Mouse (Mus musculus) stomach, postnatal 0 days (tissue): ENCODE results near the gene Gramd1b.

Experiments
- CTCF ChIP-seq: IDR thresholded peaks from 2 replicates; pipeline ENCODE4 v1.5.1; 2016; ENCODE audit warnings: antibody characterized with exemption, low read depth, mild to moderate bottlenecking, moderate library complexity
- EP300 ChIP-seq: optimal IDR thresholded peaks from 2 replicates; pipeline ENCODE3; 2016; ENCODE audit warnings: antibody characterized with exemption

GRCm38 (mm10) chr9:40358408-40358896 lies 172.7 kb downstream of the Gramd1b start:
- no peak for TF ChIP-seq CTCF
- no peak for TF ChIP-seq EP300
